In genomic region chr16:97391289-97391688, GRCm38 (mm10) we compare ENCODE assay signal across 13 mouse cellular contexts. TPM values are rescaled to one million over a fixed set of nuclear protein-coding genes. Genes with fewer than 3 reads are reported as not detected.
A peak's percentile ranks its signal among the peaks of the same experiment; 100 is the strongest.
DNase-seq lines count a peak whose midpoint lies in the region; ATAC-seq lines count a peak whose summit lies in the region.
"Had no signal": no experiment of that assay in that cellular context is flagged by ENCODE, and none has a peak within 500 bp of the region (broad histone marks: within the 10 kb centered on the region; RNA-seq: fewer than 3 reads in every experiment).

No protein-coding gene starts in this region.

- no peak for ATAC-seq in heart, embryonic 14.5 days (ENCODE audit: insufficient number of reproducible peaks, insufficient read depth, low FRiP score, low read depth)
- ATAC-seq in lung, embryonic 16.5 days (ENCODE audit: low read depth) = peak; percentile 85

- peaks cover 14 to 30% of the 10 kb centered on the region in 2 experiments for H3K4me1 ChIP-seq in heart, embryonic 14.5 days (ENCODE audit: control insufficient read depth in 2 of 2, insufficient read depth in 2 of 2, low read length in 2 of 2)
- peaks cover 5% of the 10 kb centered on the region; the same call in 1 of the 2 replicates for H3K4me1 ChIP-seq in lung, embryonic 16.5 days (replicated peaks; ENCODE audit: control insufficient read depth, insufficient read depth, low read length)

- 2% methylated on average over 2 of the region's 2 CpGs for WGBS in heart, embryonic 14.5 days
- WGBS in lung, embryonic 16.5 days = 20% methylated on average over 2 of the region's 2 CpGs

- H3K27ac ChIP-seq in heart, embryonic 14.5 days (replicated peaks in 1 of 2; ENCODE audit: control insufficient read depth in 1 of 2, insufficient read depth in 1 of 2, low read depth in 2 of 2, low read length in 2 of 2) = peak overlapping the region in 1 of 2 experiments; percentile 15; a peak in 2 of 4 replicates
- no peak overlapping the region for H3K27ac ChIP-seq in lung, embryonic 16.5 days (ENCODE audit: low read length)
- H3K27ac ChIP-seq: forebrain, embryonic 10.5 days; liver, embryonic 14.5 days had no signal

- no peaks in the 10 kb centered on the region for H3K9me3 ChIP-seq in heart, embryonic 14.5 days (ENCODE audit: control insufficient read depth, low read length)
- no peaks in the 10 kb centered on the region for H3K9me3 ChIP-seq in lung, embryonic 16.5 days (ENCODE audit: control insufficient read depth, low read length)
- H3K9me3 ChIP-seq: forebrain, embryonic 10.5 days had no signal

- peak; percentile 19 for DNase-seq in 3T3-L1 (ENCODE audit: low read depth, low spot score)
- DNase-seq in embryo, embryonic 10.5 days (ENCODE audit: low spot score) = peak; percentile 6
- DNase-seq in adrenal gland, adult 2 months = no peak
- no peak for DNase-seq in left cerebral cortex, adult 9 months (ENCODE audit: low spot score in 2 of 2)
- no peak for DNase-seq in thymus, adult 18-20 months
- DNase-seq: cerebellum, adult 9-11 months; kidney, adult 8-10 months had no signal

- H3K36me3 ChIP-seq in heart, embryonic 14.5 days (ENCODE audit: control insufficient read depth, insufficient read depth, low read length) = no peaks in the 10 kb centered on the region
- no peaks in the 10 kb centered on the region for H3K36me3 ChIP-seq in lung, embryonic 16.5 days (ENCODE audit: control insufficient read depth, insufficient read depth, low read length)
- H3K36me3 ChIP-seq: forebrain, embryonic 10.5 days had no signal

- no peak overlapping the region for H3K9ac ChIP-seq in heart, embryonic 14.5 days (ENCODE audit: low read length)
- no peak overlapping the region for H3K9ac ChIP-seq in lung, embryonic 16.5 days (ENCODE audit: low read length)
- H3K9ac ChIP-seq: liver, embryonic 14.5 days had no signal

- H3K4me3 ChIP-seq in heart, embryonic 14.5 days (ENCODE audit: control insufficient read depth in 1 of 2, insufficient read depth in 1 of 2, low read depth in 1 of 2, low read length in 2 of 2) = no peak overlapping the region
- H3K4me3 ChIP-seq in lung, embryonic 16.5 days (ENCODE audit: low read length) = no peak overlapping the region
- H3K4me3 ChIP-seq: forebrain, embryonic 10.5 days had no signal

- H3K4me2 ChIP-seq in heart, embryonic 14.5 days (ENCODE audit: low read length) = peak overlapping the region; percentile 28; the same call in 1 of the 2 replicates
- H3K4me2 ChIP-seq in lung, embryonic 16.5 days (ENCODE audit: low read depth, low read length) = no peak overlapping the region

- H3K27me3 ChIP-seq in heart, embryonic 14.5 days (ENCODE audit: control insufficient read depth, insufficient read depth, low read length) = no peaks in the 10 kb centered on the region
- H3K27me3 ChIP-seq in lung, embryonic 16.5 days (ENCODE audit: control insufficient read depth, insufficient read depth, low read depth, low read length) = no peaks in the 10 kb centered on the region
- H3K27me3 ChIP-seq: CH12.LX had no signal

RNA-seq across cellular contexts. Expression of gene Bace2, which starts 34.7 kb away (rescaled TPM):
- polyA plus RNA-seq in heart, embryonic 14.5 days (2014; fragmentation: Nextera tagmentation; extraction: Ambion mirVana) = 64.8 and 82.0 TPM in 2 replicates
- 10.0 and 11.9 TPM in 2 replicates for polyA plus RNA-seq in lung, embryonic 16.5 days (2015; fragmentation: Nextera tagmentation; extraction: Ambion mirVana)
- total RNA-seq in adrenal gland, adult 2 months (2021) = 10 to 100 TPM; 13.4 to 26.0 TPM
- 3.5 and 4.6 TPM in 2 replicates for polyA plus RNA-seq in adrenal gland, adult 2 months (2012; rRNA removed)
- total RNA-seq: granulocyte monocyte progenitor cell, adult 5-6 weeks had no signal

Comparison
In these comparisons a context has a peak if more than half of its experiments do, and no peak if none do; other contexts are left out.
1. DNase-seq: peak in 3T3-L1 (single experiment) and embryo, embryonic 10.5 days (single experiment); none in adrenal gland, adult 2 months (single experiment), left cerebral cortex, adult 9 months (0 of 2) and thymus, adult 18-20 months (0 of 2).